Mouse (Mus musculus): ENCODE results near the gene Fau. TPM values are rescaled to one million over a fixed set of nuclear protein-coding genes. Genes with fewer than 3 reads are reported as not detected.

Gene Fau
- total RNA-seq, 2 experiments from 2014 or later, result 410 to 473 TPM

DNA sequence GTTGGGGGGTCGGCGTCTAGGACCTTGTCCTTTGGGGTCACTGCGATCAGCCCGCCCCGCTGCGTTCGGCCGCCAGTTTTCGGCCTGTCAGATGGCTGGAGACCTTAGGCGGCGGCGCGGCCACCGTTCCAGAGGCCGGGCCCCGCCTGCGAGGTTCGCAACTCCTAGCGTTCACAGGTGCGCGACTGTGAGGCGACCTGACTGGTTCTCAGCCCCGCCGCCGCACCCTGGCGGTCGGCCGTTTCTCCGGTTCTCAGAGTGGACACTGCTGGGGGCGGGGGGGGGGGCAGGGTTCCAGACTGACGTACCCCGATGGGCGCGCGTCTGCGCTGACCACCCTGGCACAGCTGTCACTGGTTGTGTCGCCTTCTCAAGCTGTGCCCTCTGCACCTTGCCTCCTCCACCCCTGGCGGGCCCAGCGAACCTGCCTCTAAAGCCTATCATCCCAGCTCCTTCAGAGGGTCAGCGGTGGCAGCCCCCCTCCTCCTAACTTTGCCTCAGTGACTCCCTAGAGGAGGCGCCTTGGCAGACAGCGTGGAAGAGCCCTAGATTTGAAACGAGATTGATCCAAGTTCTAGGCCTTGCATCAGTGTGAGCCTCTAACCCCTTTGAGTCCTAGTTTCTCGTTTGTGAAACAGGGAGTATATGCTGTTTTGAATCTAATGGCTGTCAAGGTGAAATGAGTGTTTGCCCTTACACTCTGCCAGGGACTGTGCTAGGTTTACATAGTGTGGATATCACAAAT lies 10.3 kb upstream of the Fau start:
- TF ChIP-seq CTCF (IDR thresholded peaks at IDR 0.05), result no peak
- DNase-seq, result no peak
- intact Hi-C loops (cut with DNase I), result loop anchor here (5.0 kb wide), 2 partner anchors 70 to 125 kb away; partner anchors contain the start of genes Cdc42ep2 and Sac3d1

DNA sequence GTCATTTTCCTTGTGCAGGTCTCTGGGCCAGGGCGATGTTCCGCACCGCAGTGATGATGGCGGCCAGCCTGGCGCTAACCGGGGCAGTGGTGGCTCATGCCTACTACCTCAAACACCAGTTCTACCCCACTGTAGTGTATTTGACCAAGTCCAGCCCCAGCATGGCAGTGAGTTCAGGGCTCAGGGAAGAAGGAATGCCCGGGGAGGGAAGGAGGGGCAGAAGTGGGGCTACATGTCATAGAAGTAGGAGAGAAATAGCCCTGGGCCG lies 9.8 kb upstream of the Fau start:
- TF ChIP-seq CTCF (IDR thresholded peaks at IDR 0.05), result no peak
- no peak for DNase-seq
- Histone ChIP-seq H3K27ac (peak overlapping the region; percentile 97), H3K4me3 (peak overlapping the region; percentile 97)
- intact Hi-C loops (cut with DNase I), result loop anchor here (5.0 kb wide), 2 partner anchors 69 to 126 kb away; partner anchors contain the start of genes Cdc42ep2 and Sac3d1

More for the DNA sequence above, 10.3 kb upstream of the Fau start:
- H3K27ac ChIP-seq, result peak overlapping the region; percentile 97
- peak overlapping the region; percentile 97 for H3K4me3 ChIP-seq

DNA sequence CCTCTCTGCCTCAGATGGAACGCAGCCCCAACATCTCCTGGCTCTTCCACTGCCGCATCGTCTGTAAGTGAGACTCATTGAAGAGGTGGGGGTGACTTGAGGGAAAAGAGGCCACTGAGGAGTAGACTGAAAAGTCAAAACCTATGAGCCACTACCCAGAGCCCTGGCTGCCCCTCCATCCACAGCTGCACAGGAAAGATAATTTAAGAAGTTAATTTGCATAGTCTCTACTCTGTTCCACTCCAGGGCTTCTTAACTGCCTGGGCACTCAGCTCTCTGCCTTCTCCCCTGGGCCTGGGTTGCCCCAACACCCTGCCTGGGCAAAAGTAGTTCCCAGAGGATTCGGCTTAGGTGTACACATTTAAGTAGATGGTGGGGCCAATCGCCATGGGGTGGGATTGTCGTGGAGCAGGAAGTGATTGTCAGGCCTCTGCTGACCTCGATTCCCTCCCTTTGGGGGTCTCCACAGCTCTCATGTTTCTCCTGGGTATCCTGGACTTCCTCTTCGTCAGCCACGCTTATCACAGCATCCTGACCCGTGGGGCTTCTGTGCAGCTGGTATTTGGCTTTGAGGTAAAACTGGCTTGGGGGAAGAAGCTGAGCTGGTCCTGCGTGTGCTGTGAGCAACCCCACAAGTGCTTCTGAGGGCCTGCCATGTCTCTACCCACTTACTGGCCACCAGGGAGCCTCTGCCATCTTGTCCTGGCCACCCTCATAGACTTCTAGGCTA lies 8.8 kb upstream of the Fau start:
- Histone ChIP-seq H3K4me3 (no peak overlapping the region), H3K27ac (no peak overlapping the region)
- no peak for TF ChIP-seq CTCF (IDR thresholded peaks at IDR 0.05)
- intact Hi-C loops (cut with DNase I), result loop anchor here (5.0 kb wide), 2 partner anchors 68 to 127 kb away; partner anchors contain the start of genes Cdc42ep2 and Sac3d1
- DNase-seq, result no peak

DNA sequence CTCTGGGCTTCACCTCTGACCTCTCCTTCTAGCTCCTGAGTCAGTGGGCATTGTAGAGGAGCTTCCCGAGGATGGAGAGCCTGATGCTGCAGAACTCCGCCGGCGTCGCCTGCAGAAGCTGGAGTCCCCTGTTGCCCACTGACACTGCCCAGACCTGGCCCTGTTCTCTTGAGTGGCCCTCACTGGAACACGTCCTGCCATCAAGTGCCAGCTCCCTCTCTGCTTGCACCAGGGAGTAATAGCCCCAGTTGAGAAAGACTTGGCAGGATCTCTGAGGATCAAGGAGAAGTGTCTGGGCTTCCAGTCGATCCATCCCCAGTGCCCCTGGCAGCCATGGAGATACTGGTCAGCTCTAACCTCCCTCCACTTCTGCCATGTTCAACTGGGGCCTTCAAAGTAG lies 5.1 kb upstream of the Fau start:
- intact Hi-C loops (cut with DNase I), result no loop called here
- H3K27ac ChIP-seq, result no peak overlapping the region
- no peak overlapping the region for H3K4me3 ChIP-seq
- no peak for TF ChIP-seq CTCF (IDR thresholded peaks at IDR 0.05)
- DNase-seq, result peak; percentile 40

DNA sequence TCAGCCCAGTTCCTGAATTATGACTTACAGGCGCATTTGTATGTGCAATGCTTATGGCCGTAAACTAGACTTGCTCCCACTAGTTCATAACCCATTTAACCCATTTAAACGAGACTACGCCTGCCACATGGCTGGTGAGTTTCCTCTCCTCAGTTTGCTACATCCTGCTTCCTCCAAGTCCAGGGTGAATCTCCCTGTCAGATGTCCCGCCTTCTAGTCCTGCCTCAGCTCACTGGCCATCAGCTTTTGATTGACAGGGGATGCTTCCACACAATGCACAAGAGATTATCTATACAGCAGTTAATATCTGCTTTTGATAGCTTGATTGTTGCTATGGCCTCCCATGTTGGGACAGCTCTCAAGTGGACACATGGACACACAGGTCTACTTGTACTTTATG lies 3.3 kb upstream of the Fau start:
- Histone ChIP-seq H3K27ac (no peak overlapping the region), H3K4me3 (no peak overlapping the region)
- no peak for DNase-seq
- no peak for TF ChIP-seq CTCF (IDR thresholded peaks at IDR 0.05)
- intact Hi-C loops (cut with DNase I), result no loop called here

DNA sequence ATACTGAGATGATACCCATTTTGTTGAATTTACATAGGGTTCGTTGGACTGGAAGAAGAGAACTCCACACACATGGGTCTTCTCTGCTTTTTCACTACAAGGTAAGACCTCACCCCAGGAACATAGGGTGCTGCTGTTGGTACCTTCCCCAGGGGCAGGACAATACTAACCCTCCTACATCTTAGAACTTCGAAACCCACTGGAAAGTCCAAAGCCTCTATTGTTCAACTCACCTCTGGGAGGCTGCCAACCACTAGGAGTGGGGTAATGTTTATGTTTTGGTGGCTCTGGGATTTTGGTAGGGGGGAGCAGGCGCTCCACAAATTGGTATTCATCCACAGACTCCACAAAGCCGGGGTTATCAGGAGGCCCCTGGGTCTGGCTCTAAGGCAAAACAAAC lies 948 bp upstream of the Fau start:
- intact Hi-C loops (cut with DNase I), result loop anchor here (1.0 kb wide), 1 partner anchor 28 kb away; the partner anchor contains the start of genes Cdca5 and Zfpl1
- no peak for DNase-seq
- peak overlapping the region; percentile 74 for H3K4me3 ChIP-seq
- no peak overlapping the region for H3K27ac ChIP-seq
- no peak for TF ChIP-seq CTCF (IDR thresholded peaks at IDR 0.05)

DNA sequence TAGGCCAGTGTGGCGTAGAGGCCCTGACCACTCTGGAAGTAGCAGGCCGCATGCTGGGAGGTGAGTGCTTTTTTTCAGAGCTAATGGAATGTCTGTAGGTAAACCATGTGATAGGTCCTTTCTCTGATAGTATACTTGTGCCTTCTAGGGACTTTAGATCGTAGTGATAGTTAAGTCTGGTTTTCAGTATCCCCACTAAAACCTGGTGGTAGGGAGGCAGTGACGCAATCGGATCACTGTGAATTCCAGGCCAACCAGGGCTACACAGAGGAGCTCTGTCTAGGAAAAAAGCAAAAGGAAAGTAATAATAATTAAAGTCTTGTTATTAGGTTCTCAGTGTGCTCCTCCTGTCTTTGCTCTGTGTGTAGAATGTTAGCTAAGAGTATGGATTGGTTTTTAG lies 869 bp downstream of the Fau start:
- intact Hi-C loops (cut with DNase I), result no loop called here
- peak overlapping the region; percentile 98 for H3K27ac ChIP-seq
- DNase-seq, result no peak
- TF ChIP-seq CTCF (IDR thresholded peaks at IDR 0.05), result no peak
- H3K4me3 ChIP-seq, result peak overlapping the region; percentile 74

DNA sequence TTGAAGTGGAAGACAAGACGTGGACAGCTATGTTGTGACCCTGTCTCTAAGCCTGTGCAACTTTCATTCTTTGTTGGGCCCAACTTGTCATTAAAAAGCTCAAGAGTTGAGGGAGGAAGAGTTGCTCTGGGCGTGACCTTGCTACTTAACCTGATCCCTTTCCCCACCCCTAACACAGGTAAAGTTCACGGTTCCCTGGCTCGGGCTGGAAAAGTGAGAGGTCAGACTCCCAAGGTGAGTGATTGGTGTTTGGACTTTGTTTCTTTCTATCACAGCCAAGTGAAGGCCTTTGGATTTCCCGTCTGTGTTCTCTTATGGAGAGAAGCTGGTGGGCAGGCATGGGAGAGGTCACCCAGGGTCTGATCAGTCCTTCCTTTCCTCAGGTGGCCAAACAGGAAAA lies 1.3 kb downstream of the Fau start:
- Histone ChIP-seq H3K4me3 (peak overlapping the region; percentile 74), H3K27ac (peak overlapping the region; percentile 98; the same call in 1 of the 2 replicates)
- no peak for DNase-seq
- no peak for TF ChIP-seq CTCF (IDR thresholded peaks at IDR 0.05)
- intact Hi-C loops (cut with DNase I), result no loop called here

DNA sequence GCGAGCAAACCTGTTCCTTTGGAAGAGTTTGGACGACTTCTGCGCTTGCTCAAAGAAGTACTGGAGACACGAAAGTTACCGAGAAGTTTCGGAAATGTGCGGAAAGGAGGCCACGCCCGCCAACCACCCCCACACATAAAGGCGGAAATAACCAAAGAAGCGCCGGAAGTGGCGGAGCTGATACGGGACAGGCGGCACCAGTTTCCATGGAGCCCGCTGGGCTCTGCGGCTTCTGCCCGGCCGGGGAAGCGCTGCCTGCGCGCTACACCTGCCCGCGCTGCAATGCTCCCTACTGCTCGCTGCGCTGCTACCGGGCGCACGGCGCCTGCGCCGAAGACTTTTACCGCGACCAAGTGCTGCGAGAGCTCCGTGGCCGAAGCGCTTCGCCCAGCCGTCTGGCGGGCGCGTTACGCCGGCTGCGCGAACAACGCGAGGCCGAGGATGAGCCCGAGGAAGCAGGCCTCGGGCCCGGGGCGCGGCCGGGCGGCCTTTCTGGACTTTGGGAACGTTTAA lies 3.4 kb downstream of the Fau start, which contains the start of gene Znhit2:
Znhit2 (plus strand) TSS at position 172 of the 513 bp plus-strand sequence.
- intact Hi-C loops (cut with DNase I), result loop anchor here (2.0 kb wide), 1 partner anchor 16 kb away; the partner anchor contains the start of gene Vps51
- TF ChIP-seq CTCF (IDR thresholded peaks at IDR 0.05), result no peak
- peak; percentile 95 for DNase-seq
- peak within 1 kb of the TSS; percentile 90 for H3K27ac ChIP-seq
- H3K4me3 ChIP-seq, result peak within 1 kb of the TSS; percentile 99

DNA sequence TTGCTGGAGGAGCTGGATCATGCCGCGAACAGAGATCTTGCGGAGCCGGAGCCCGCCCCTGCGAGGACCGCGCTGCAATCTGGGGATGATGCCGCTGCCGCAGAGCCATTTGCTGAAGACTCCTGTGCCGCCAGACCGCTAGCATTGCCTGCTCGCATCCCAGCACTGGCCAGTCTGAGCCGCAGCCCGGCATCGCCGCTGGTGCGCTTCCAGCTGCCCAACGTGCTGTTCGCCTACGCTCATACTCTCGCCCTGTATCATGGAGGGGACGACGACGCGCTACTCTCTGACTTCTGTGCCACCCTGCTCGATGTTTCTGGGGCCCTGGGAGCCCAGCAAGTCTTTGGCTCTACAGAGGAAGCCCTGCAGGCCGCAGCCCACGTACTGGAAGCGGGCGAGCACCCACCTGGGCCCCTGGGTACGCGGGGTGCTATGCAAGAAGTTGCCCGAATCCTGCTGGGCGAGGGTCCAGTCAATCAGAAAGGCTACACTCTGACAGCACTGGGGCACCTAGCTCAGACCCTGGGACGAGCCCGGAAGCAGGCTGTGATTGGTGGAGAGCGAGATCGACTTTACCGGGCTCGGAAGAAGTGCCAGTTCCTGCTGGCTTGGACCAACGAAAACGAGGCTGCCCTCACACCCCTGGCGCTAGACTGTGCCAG lies 4.1 kb downstream of the Fau start:
- peak; percentile 54 for DNase-seq
- Histone ChIP-seq H3K27ac (peak overlapping the region; percentile 90), H3K4me3 (peak overlapping the region; percentile 99)
- intact Hi-C loops (cut with DNase I), result loop anchor here (2.0 kb wide), 1 partner anchor 15 kb away; the partner anchor contains the start of gene Vps51
- TF ChIP-seq CTCF (IDR thresholded peaks at IDR 0.05), result no peak

DNA sequence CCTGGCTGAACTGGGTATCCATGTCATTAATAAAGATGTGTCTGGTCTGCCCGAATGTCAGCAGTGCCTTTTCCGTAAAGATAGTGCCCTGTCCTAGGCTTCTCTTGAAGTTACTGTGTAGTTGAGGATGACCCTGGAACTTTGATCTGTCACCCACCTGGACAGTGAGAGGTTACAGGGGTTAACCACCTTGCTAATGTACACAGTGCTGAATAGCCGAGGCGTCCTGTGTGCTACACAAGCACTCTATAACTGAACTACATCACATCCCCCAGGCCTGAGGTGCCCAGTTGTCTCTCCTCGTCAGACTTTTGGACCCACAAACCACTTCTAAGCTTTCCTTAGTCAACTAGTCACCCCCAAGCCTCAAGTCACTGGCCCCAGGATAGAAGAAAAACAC lies 4.8 kb downstream of the Fau start:
- TF ChIP-seq CTCF (IDR thresholded peaks at IDR 0.05), result no peak
- Histone ChIP-seq H3K27ac (peak overlapping the region; percentile 90), H3K4me3 (peak overlapping the region; percentile 99)
- DNase-seq, result no peak
- intact Hi-C loops (cut with DNase I), result no loop called here

DNA sequence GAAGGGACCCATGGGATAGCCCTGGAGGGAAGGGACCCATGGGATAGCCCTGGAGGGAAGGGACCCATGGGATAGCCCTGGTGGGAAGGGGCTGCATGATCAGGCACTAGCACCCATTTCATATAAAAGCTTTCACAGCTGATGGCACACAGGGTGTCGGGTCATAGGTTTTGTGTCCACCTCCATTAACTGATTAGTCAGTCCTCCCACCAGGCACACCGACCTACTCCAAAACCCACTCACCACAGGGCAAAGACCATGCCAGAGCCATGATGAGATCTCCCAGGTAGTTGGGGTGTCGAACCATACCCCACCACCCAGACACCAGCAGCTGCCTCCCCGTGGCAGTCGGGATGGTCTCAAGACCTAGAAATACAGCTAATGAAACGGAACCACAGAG lies 5.4 kb downstream of the Fau start:
- no peak for TF ChIP-seq CTCF (IDR thresholded peaks at IDR 0.05)
- Histone ChIP-seq H3K4me3 (no peak overlapping the region), H3K27ac (no peak overlapping the region)
- no peak for DNase-seq
- intact Hi-C loops (cut with DNase I), result no loop called here
